Comparison of ENCODE assay signal across 8 mouse cellular contexts in genomic region chr12:75918914-75919313, GRCm38 (mm10).
DNase-seq lines count a peak whose midpoint lies in the region; ATAC-seq and TF ChIP-seq lines count a peak whose summit lies in the region.
"Had no signal": no experiment of that assay in that cellular context is flagged by ENCODE, and none has a peak within 500 bp of the region (broad histone marks: within the 10 kb centered on the region; RNA-seq: fewer than 3 reads in every experiment).

No protein-coding gene starts in this region.

- TF ChIP-seq CTCF in Patski (IDR thresholded peaks at IDR 0.05), result peak; percentile 34

- ATAC-seq in Patski, result no peak

- DNase-seq in kidney, postnatal 14 days, result peak; percentile 17
- no peak for DNase-seq in kidney, adult 9 months
- no peak for DNase-seq in Patski (ENCODE audit: low read depth, low spot score)
- DNase-seq in cerebellum, postnatal 14 days, result peak; percentile 41 to 62
- DNase-seq in layer of hippocampus, adult 9-11 months, result peak; percentile 43
- DNase-seq in retina, postnatal 7 days (ENCODE audit: low read depth, low spot score), result peak; percentile 32
- DNase-seq in spleen, postnatal 4 days (ENCODE audit: low spot score in 2 of 2), result no peak

- POLR2A ChIA-PET in Patski (lab: Charles Lee), result no interaction called here

- in situ Hi-C loops in Patski (cut with MboI; ENCODE audit: low pct_unique_long_range_greater_than_20kb), result no loop called here

- CTCF ChIA-PET in Patski (lab: Charles Lee), result interaction anchor here (1.2 kb wide), 2 partner anchors 15 to 26 kb away, joined by 3 read pairs; no protein-coding TSS in a partner anchor

- no peaks in the 10 kb centered on the region for H3K27me3 ChIP-seq in Patski
- H3K27me3 ChIP-seq: megakaryocyte, embryonic 14.5 days had no signal

Comparison
In these comparisons a context has a peak if more than half of its experiments do, and no peak if none do; other contexts are left out.
1. DNase-seq: peak in kidney, postnatal 14 days (single experiment), cerebellum, postnatal 14 days (2 of 2), layer of hippocampus, adult 9-11 months (single experiment) and retina, postnatal 7 days (single experiment); none in kidney, adult 9 months (single experiment), Patski (single experiment) and spleen, postnatal 4 days (0 of 2).